Mouse (Mus musculus) lung, postnatal 0 days (tissue): ENCODE measurements at regions not wholly inside any gene's neighbourhood (a gene's known extent, or its start where the extent isn't known, plus 50 kb on each side); places are given as distances from the start of the nearest gene placed in this dataset.

ENCODE experiments used
- CTCF ChIP-seq: IDR thresholded peaks from 2 replicates; pipeline ENCODE4 v1.5.1; 2016; ENCODE audit warnings: antibody characterized with exemption, mild to moderate bottlenecking
- EP300 ChIP-seq: IDR thresholded peaks from 2 replicates; pipeline ENCODE4 v1.6.1; 2016; ENCODE audit warnings: antibody characterized with exemption, mild to moderate bottlenecking, control low read depth

- TF ChIP-seq EP300: no peak
- no peak for TF ChIP-seq CTCF
Measured at GRCm38 (mm10) chr13:99837180-99837579, 63.7 kb downstream of the Cartpt start.
